Mouse (Mus musculus) effector memory CD4-positive, alpha-beta T cell, adult 7 months (primary cell): ENCODE data around the gene Vmn2r99. TPM values are rescaled to one million over a fixed set of nuclear protein-coding genes. Genes with fewer than 3 reads are reported as not detected.

Source experiments
- polyA plus RNA-seq: library from polyadenylated mRNA; unstranded; fragments of 100-300 nt; shearing (Covaris generic); gene quantifications from one replicate; pipeline ENCODE4 v1.2.1, GENCODE M21; 2017

Gene Vmn2r99
- polyA plus RNA-seq, result 0.09 TPM

GRCm38 (mm10) chr17:19361649-19362048, at the start of gene Vmn2r99:
Gene Vmn2r99, plus strand, starts transcription at chr17:19361949.

Other genes with a start within 250 kb of the Vmn2r99 start
- gene Vmn2r100, start 142.8 kb downstream of the Vmn2r99 start, polyA plus RNA-seq, result 0.13 TPM
- not detected for gene Vmn2r101, start 215.3 kb downstream of the Vmn2r99 start, polyA plus RNA-seq